Mouse (Mus musculus) embryonic facial prominence, embryonic 15.5 days (tissue): ENCODE measurements around the gene Tubb4b. TPM values are rescaled to one million over a fixed set of nuclear protein-coding genes. Genes with fewer than 3 reads are reported as not detected.

Source experiments
- ATAC-seq: fragments of 200-750 bp; cut with Nextera tagmentation; 2 replicates; pipeline ENCODE4 v1.8.0; 2017; ENCODE audit warnings: low read depth, moderate TSS enrichment; ENCODE audit not compliant: insufficient number of reproducible peaks, low FRiP score, low TSS enrichment
- H3K27ac ChIP-seq: fragments of 300-500 bp; sonication (generic); replicated peaks from 2 replicates; pipeline ENCODE4 v1.5.1; 2015; ENCODE audit warnings: mild to moderate bottlenecking, inconsistent platforms
- H3K27me3 ChIP-seq: fragments of 300-500 bp; sonication (generic); 2 replicates; pipeline ENCODE4 v1.6.1; 2015; ENCODE audit warnings: inconsistent platforms
- H3K36me3 ChIP-seq: fragments of 300-500 bp; sonication (generic); 2 replicates; pipeline ENCODE4 v1.6.1; 2015; ENCODE audit warnings: mild to moderate bottlenecking, inconsistent platforms
- H3K4me1 ChIP-seq: fragments of 300-500 bp; sonication (generic); 2 replicates; pipeline ENCODE4 v1.6.1; 2015; ENCODE audit warnings: inconsistent platforms
- H3K4me2 ChIP-seq: fragments of 300-500 bp; sonication (generic); replicated peaks from 2 replicates; pipeline ENCODE4 v1.6.1; 2015; ENCODE audit warnings: mild to moderate bottlenecking, inconsistent platforms
- H3K4me3 ChIP-seq: fragments of 300-500 bp; sonication (generic); replicated peaks from 2 replicates; pipeline ENCODE4 v1.5.1; 2015; ENCODE audit warnings: mild to moderate bottlenecking, inconsistent platforms
- H3K9ac ChIP-seq: fragments of 300-500 bp; sonication (generic); 2 replicates; pipeline ENCODE4 v1.6.1; 2015; ENCODE audit warnings: inconsistent platforms
- H3K9me3 ChIP-seq: fragments of 300-500 bp; sonication (generic); replicated peaks from 2 replicates; pipeline ENCODE4 v1.6.1; 2016; ENCODE audit warnings: inconsistent platforms
- WGBS: fragments of 180-500 bp; shearing (Covaris S2); methylation state at CpG from one replicate; pipeline ENCODE4 v1.1.7; 2015; 5-methylcytosine and 5-hydroxymethylcytosine counted together
- polyA plus RNA-seq: library from polyadenylated mRNA; unstranded; fragments of >200 nt; fragmentation: Nextera tagmentation; extraction: Ambion mirVana; gene quantifications from 2 replicates; pipeline ENCODE4 v1.2.1, GENCODE M21; 2015

The Tubb4b gene
- polyA plus RNA-seq, 1 experiment from 2014 or later = 660 TPM

DNA sequence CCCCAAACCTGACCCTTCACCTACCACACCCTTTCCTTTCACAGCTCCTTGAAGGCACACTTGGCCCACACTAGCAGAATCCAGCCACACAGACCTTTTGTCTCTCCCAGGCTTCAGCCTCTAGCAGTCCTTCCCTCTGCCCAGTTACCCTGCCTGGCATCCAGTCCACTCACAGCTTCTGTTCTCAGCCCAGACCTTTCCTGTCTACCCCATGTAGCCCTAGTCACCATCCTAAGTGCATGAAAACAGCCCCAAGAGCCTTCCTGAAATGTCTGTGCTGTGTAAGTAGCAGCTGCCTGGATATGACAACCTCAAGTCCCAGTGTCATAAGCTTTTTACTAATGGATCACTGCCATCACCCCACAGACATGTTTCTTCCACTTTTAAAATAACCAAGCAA is 26.6 kb downstream of the Tubb4b start:
- Histone ChIP-seq H3K4me2 (no peak overlapping the region), H3K9me3 (no peaks in the 10 kb centered on the region), H3K27me3 (peaks cover 26% of the 10 kb centered on the region), H3K4me1 (peaks cover 31% of the 10 kb centered on the region), H3K27ac (no peak overlapping the region), H3K4me3 (no peak overlapping the region), H3K9ac (no peak overlapping the region), H3K36me3 (peaks cover 48% of the 10 kb centered on the region)
- ATAC-seq = no peak

DNA sequence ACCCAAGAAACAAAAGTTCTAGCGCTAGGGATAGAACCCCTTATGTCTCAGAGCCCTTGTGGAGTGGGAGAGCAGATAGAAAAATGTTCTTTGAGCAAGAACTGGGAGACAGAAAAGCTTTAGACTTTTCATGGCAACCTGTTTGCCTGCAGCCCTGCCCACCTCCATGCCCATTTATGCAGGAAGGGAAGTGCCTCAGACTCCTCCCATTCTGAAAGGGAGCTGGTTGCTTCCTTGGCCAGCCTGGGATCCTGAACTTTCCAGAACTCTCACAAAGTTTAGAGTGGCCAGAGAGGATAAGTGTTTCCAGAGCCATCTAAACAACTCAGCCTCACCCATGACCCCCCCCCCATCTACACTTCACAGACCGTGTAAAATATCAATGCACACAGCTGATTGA is 27.3 kb downstream of the Tubb4b start:
- H3K4me3 ChIP-seq = no peak overlapping the region
- WGBS = 18% methylated on average over 2 of the region's 2 CpGs
- H3K36me3 ChIP-seq = peaks cover 40% of the 10 kb centered on the region
- no peak for ATAC-seq
- H3K27me3 ChIP-seq = peaks cover 26% of the 10 kb centered on the region
- H3K4me2 ChIP-seq = peak overlapping the region; percentile 45
- no peaks in the 10 kb centered on the region for H3K9me3 ChIP-seq
- peaks cover 32% of the 10 kb centered on the region for H3K4me1 ChIP-seq
- peak overlapping the region; percentile 69 for H3K27ac ChIP-seq
- H3K9ac ChIP-seq = no peak overlapping the region

GRCm38 (mm10) chr2:25196172-25196954 is 28.1 kb downstream of the Tubb4b start, which contains the start of gene Tor4a:
Gene Tor4a, minus strand, starts transcription at chr2:25196886.
- Histone ChIP-seq H3K4me2 (peak within 1 kb of the TSS; percentile 45), H3K4me3 (peak within 1 kb of the TSS; percentile 33), H3K27me3 (peaks cover 26% of the 10 kb centered on the region), H3K4me1 (peaks cover 32% of the 10 kb centered on the region), H3K36me3 (peaks cover 32% of the 10 kb centered on the region), H3K27ac (peak within 1 kb of the TSS; percentile 69), H3K9me3 (no peaks in the 10 kb centered on the region), H3K9ac (peak within 1 kb of the TSS; percentile 4; the same call in 1 of the 2 replicates)
- peak; percentile 55; the same call in 1 of the 2 replicates for ATAC-seq
- WGBS = 7% methylated on average over 8 of the region's 8 CpGs

DNA sequence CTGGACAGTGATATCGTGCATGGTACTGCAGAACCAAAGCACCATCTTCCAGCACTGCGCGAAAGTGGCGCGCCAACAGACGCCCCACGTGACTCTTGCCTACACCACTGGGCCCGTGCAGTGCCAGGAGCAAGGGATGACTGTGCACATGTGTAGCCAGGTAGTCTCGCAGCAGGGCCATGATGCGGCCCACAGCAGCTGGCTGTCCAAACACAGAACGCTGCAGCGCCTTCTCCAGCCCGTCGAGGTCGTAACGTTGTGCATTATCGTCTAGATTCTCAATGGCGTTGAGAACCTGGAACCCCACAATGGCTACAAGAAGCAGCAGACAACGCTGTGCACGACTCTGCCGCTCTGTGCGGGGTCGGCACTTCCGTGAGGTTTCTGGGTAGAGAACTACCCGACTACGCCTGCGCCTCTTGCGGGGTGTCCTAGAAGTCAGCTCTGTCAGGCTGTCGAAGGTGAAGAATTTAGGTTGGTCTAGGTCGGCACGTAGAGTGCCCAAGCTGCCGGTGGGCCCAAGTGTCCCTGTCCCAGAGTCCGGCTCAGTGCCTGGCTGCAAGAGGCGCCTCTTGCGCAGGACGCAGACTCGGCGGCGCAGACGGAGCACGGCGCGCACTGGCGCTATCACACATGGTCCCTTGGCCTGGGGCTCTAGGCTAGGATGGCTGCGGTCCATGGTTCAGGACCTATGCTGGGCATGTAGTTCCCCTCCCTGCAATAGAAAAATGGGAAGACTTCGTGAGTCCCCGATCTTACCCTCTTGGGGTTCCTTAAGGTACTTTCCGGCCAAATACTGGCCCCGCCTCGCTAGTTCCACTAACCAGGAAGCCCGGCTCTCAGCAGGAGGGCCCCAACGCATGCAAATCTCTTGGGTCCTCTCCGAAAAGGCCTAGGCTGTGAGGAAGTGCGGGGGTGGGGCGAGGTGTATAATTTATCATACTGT is 29.0 kb downstream of the Tubb4b start:
- H3K4me2 ChIP-seq = peak overlapping the region; percentile 45
- H3K36me3 ChIP-seq = peaks cover 23% of the 10 kb centered on the region
- 21% methylated on average over 55 of the region's 55 CpGs for WGBS
- H3K27me3 ChIP-seq = peaks cover 26% of the 10 kb centered on the region
- no peaks in the 10 kb centered on the region for H3K9me3 ChIP-seq
- H3K27ac ChIP-seq = peak overlapping the region; percentile 69
- peak overlapping the region; percentile 4; the same call in 1 of the 2 replicates for H3K9ac ChIP-seq
- peak overlapping the region; percentile 33 for H3K4me3 ChIP-seq
- H3K4me1 ChIP-seq = peaks cover 32% of the 10 kb centered on the region
- no peak for ATAC-seq

DNA sequence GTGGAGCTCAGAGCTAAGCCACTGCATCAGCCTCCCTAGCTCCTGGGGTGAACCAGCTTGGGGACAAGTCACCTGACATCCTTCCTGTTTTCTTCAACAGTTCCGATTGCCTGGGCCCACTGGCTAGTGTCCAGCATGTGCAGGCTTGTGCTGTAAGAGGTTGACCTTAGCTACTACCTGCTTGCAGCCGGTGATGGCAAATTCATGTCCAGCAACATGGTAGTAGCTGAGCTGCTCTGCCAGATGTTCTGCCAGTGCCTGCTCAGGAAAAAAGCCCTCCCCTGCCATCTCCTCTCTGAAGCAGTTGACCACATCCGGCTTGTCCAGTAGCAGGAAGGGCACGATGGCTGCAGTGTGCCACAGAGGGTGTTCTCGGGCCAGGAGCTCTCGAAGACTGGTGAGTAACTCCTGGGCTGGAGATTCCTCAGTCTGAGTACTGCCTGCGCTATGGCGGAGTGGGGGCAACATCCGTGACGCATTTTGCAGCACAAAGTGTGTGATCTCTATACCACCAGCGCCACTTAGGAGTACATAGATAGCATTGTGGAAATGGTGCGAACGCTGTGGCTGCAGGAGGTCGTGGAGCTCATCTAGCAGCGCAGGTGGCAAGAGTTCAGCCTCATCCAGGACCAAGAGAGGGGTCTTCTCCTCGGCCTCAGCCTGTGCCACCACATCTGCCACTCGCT is 29.9 kb downstream of the Tubb4b start:
- Histone ChIP-seq H3K27me3 (peaks cover 26% of the 10 kb centered on the region), H3K27ac (0 out of 2 replicates have a peak overlapping the region, but pooled peaks have one; percentile 28), H3K9me3 (no peaks in the 10 kb centered on the region), H3K4me3 (no peak overlapping the region; the same call in 1 of the 2 replicates), H3K4me2 (peak overlapping the region; percentile 45), H3K36me3 (peaks cover 15% of the 10 kb centered on the region), H3K4me1 (peaks cover 32% of the 10 kb centered on the region), H3K9ac (no peak overlapping the region)
- no peak for ATAC-seq
- 81% methylated on average over 17 of the region's 17 CpGs for WGBS

GRCm38 (mm10) chr2:25194006-25194405 is 30.5 kb downstream of the Tubb4b start:
- no peak overlapping the region; the same call in 1 of the 2 replicates for H3K4me2 ChIP-seq
- H3K4me1 ChIP-seq = peaks cover 32% of the 10 kb centered on the region
- H3K9me3 ChIP-seq = no peaks in the 10 kb centered on the region
- H3K9ac ChIP-seq = no peak overlapping the region
- H3K27me3 ChIP-seq = peaks cover 26% of the 10 kb centered on the region
- H3K27ac ChIP-seq = peak overlapping the region; percentile 28; the same call in 1 of the 2 replicates
- no peak overlapping the region for H3K4me3 ChIP-seq
- 59% methylated on average over 5 of the region's 5 CpGs for WGBS
- ATAC-seq = no peak
- peaks cover 10% of the 10 kb centered on the region for H3K36me3 ChIP-seq

DNA sequence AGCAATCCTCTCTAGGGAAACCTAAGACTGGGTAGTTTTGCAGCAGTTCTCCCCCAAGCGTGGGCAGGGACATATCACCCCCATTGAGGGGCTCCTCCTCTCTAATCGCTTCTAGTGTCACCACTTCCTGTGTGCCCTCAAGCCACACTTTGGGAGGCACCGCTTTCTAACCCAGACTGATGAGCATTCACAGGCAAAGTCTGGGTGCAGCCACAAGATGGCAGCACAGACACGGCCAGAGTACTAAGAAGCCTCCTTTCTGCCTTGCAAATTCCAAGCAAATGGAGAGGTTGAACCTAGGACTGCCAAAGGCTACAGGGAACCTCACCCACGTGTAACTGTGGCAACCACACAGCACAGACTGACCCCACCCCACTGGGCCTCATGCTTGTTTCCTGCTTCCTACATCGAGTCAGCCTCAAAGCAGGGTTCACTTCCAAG is 31.2 kb downstream of the Tubb4b start:
- Histone ChIP-seq H3K36me3 (0 out of 2 replicates have a peak, but pooled peaks cover 4% of the 10 kb centered on the region), H3K4me2 (no peak overlapping the region; the same call in 1 of the 2 replicates), H3K9me3 (no peaks in the 10 kb centered on the region), H3K27ac (peak overlapping the region; percentile 28; the same call in 1 of the 2 replicates), H3K4me3 (no peak overlapping the region), H3K9ac (no peak overlapping the region), H3K27me3 (peaks cover 26% of the 10 kb centered on the region), H3K4me1 (peaks cover 32% of the 10 kb centered on the region)
- ATAC-seq = peak; percentile 70
- WGBS = under 1% methylated on average over 6 of the region's 6 CpGs

GRCm38 (mm10) chr2:25187841-25188240 is 36.7 kb downstream of the Tubb4b start:
- 81% methylated on average over 6 of the region's 6 CpGs for WGBS
- Histone ChIP-seq H3K4me2 (no peak overlapping the region), H3K9me3 (no peaks in the 10 kb centered on the region), H3K4me3 (no peak overlapping the region), H3K36me3 (no peaks in the 10 kb centered on the region), H3K27me3 (peaks cover 24% of the 10 kb centered on the region), H3K9ac (no peak overlapping the region), H3K27ac (no peak overlapping the region), H3K4me1 (peaks cover 14% of the 10 kb centered on the region)
- ATAC-seq = no peak

- no peak overlapping the region for H3K27ac ChIP-seq
- H3K4me3 ChIP-seq = peak overlapping the region; percentile 53
- H3K9me3 ChIP-seq = no peaks in the 10 kb centered on the region
- peaks cover 17% of the 10 kb centered on the region for H3K4me1 ChIP-seq
- peak overlapping the region; percentile 95 for H3K4me2 ChIP-seq
- no peak; the same call in 1 of the 2 replicates for ATAC-seq
- 25% methylated on average over 5 of the region's 5 CpGs for WGBS
- H3K36me3 ChIP-seq = no peaks in the 10 kb centered on the region
- peaks cover 34% of the 10 kb centered on the region for H3K27me3 ChIP-seq
- no peak overlapping the region for H3K9ac ChIP-seq
These were observed 37.9 kb downstream of the Tubb4b start for GRCm38 (mm10) chr2:25186575-25186930.

DNA sequence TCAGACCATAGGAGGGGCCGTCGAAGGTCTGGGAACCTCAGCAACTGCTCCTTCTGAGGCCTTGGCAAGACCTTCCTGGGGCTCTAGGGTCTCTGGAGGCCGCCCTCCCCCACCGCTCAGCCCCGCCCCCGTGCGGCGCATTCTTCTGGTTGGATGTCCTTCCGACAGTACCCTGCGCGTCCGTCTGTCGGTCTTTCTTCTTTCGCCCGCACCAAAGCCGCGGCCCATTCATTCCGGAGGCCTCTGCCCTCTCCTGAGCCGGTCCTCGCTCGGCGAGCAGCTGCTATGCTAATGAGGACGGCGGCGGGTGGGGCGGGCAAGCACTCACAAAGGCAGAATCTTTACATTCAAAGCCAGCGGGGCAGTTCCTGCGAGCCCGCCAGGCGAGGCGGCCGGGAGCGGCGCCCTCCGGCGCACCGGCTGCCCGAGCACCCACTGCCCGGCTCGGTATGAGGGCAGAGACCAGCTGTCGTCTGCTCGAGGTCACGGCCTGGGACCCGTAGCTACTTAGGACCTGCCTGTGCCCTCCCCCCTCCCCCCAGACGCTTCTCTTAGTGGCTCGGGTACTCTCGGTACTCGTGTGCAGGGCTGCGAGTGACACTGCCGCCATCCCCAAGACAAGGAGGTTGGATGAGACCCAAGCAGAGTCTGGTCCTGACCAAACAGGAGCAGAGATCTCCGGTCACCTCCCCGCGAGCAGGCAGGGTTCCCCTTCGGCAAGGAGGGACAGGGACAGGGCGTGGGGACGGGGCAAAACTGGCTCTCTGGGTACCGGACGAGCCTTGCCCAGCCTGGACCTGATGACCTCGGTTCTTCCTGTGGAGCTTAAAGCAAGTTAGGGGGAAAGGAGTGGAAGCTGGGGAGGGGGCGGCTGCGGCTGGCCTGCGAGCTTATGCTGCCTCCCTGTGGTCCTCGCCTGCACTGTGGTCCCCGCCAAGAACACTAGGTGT is 38.6 kb downstream of the Tubb4b start:
- H3K4me2 ChIP-seq = peak overlapping the region; percentile 95
- ATAC-seq = peak; percentile 61
- peaks cover 41% of the 10 kb centered on the region for H3K27me3 ChIP-seq
- WGBS = 1% methylated on average over 63 of the region's 64 CpGs
- peaks cover 24% of the 10 kb centered on the region for H3K4me1 ChIP-seq
- peak overlapping the region; percentile 50 for H3K9ac ChIP-seq
- H3K9me3 ChIP-seq = no peaks in the 10 kb centered on the region
- H3K36me3 ChIP-seq = no peaks in the 10 kb centered on the region
- H3K4me3 ChIP-seq = peak overlapping the region; percentile 53
- peak overlapping the region; percentile 66 for H3K27ac ChIP-seq
